Mouse (Mus musculus) adrenal gland, adult (tissue): ENCODE results near the gene Krtap3-1.
A peak's percentile ranks its signal among the peaks of the same experiment; 100 is the strongest.

ENCODE experiments used
- DNase-seq, 2 experiments: peaks; one replicate each; pipeline ENCODE4 v3.0.0; 2022 to 2023; ENCODE audit warnings: low spot score in 1 of 2; ENCODE audit not compliant: inconsistent age in 2 of 2

Gene Krtap3-1

GRCm38 (mm10) chr11:99539721-99540120 lies 26.7 kb downstream of the Krtap3-1 start:
- DNase-seq = peak; percentile 4 to 40

DNA sequence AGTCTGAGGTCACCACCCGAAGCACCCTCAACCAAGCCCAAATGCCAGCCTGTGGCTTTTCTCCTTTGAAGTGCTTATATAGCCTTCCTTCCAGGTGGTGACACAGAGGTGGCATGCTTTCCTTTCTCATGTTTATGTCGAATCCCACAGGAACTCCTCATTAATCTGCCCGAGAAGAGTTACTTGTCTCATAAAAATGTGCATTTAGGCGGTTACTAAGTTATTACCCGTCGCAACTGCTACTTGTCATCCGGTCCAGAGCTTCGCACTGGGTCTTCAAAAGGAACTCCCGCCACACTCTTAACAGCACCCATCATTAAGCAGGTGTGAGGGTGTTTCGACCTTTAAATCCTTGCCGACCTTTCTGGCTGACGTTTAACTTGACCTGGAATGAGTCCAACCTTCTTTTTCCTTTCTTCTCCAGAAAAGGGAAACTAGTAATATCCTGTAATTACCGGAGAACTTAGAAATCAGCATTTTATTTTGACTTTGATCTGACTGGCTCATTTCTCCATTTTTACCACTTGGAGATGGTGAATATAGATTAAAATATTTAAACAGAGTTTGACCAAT lies 45.1 kb downstream of the Krtap3-1 start, which contains the start of gene Krt39:
Gene Krt39, minus strand, starts transcription at position 51 of the 573 bp plus-strand sequence.
- DNase-seq = no peak
